Mouse (Mus musculus) adrenal gland, postnatal 36 days (tissue): ENCODE data around the gene Prkcq. TPM values are rescaled to one million over a fixed set of nuclear protein-coding genes. Genes with fewer than 3 reads are reported as not detected.
A peak's percentile ranks its signal among the peaks of the same experiment; 100 is the strongest.

Source experiments
- DNase-seq, 2 experiments: peaks; one replicate each; pipeline ENCODE4 v3.0.0; 2021; ENCODE audit warnings: mixed read lengths in 1 of 2
- total RNA-seq, 2 experiments: library from RNA; stranded (reverse); gene quantifications; 2 replicates each; pipeline ENCODE4 v1.2.3; 2021

Gene Prkcq
- total RNA-seq, 2 experiments from 2014 or later: 1.5 to 1.9 TPM

GRCm38 (mm10) chr2:11187166-11187565, 15.3 kb downstream of the Prkcq start:
- DNase-seq: no peak

DNA sequence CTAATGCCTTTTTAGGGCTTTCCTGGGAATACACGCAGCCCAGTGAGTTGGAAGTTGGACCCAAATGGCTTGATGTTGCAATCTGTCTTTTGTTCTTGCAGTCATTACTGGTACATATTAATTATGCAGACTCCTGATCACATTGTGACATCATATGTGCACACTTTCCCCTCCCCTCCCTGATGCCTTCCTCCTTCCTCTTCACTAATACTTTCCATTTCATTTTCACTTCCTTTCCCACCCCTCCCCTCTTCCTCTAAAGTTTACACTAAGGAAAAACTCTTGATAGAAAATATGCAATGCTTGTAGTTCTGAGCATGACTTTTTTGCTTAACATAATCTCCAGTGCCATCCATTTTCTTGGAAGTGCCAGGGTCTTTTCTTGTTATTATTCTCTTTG, 16.4 kb downstream of the Prkcq start:
- no peak for DNase-seq

GRCm38 (mm10) chr2:11189150-11189767, 17.4 kb downstream of the Prkcq start:
- DNase-seq: no peak

- DNase-seq: peak in 1 of 2 experiments; percentile 10
Observed at GRCm38 (mm10) chr2:11192281-11193098, 20.6 kb downstream of the Prkcq start.

GRCm38 (mm10) chr2:11193099-11193618, 21.3 kb downstream of the Prkcq start:
- no peak for DNase-seq

- DNase-seq: no peak
Observed at GRCm38 (mm10) chr2:11194732-11195340, 22.9 kb downstream of the Prkcq start.

DNA sequence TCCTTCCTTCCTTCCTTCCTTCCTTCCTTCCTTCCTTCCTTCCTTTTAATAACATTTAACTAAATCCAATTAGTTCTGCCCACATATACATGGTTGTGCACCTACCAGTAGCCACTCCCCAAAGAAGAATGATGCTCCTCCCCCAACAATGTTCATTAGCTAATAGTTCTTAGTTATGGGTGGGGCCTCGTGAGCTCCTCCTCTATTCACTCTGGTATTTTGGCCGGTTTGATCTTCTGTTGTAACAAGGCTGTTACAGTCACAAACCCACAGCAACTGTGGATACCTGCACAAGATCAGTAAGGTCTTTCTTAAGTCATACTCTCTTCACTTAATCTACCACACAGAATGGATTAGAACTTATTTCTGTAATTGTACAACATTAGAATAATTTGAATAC, 24.2 kb downstream of the Prkcq start:
- DNase-seq: no peak

DNA sequence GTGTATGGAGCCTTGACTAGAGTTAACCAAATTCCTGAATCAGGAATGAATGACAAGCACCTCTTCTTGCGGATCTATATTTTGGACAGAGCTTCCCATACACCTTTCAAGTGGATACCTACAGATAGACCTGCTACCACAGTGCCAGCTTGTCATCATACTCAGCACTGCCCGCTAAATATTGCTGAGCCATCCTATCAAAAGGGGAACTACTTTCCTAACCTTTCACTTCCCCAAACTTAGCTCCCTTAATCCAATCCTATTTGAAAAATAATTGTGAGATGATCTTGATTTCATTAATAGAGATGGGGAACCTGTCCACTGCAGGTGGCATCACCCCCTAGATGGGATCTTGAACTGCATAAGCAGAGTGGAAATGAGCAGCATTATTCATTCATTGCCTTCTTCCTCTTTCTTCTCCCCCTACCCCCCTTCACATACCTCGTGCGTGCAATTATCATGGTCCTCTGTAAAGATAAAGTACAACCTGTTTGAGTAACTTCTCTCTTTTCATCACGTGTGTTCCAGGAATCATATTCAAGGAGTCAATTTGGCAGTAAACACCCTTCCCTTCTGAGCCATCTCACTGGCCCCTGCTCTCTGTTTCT, 25.1 kb downstream of the Prkcq start:
- DNase-seq: no peak

GRCm38 (mm10) chr2:11199624-11200023, 27.7 kb downstream of the Prkcq start:
- DNase-seq: no peak

GRCm38 (mm10) chr2:11202841-11203240, 30.9 kb downstream of the Prkcq start:
- DNase-seq: no peak

GRCm38 (mm10) chr2:11203261-11203660, 31.4 kb downstream of the Prkcq start:
- no peak for DNase-seq

GRCm38 (mm10) chr2:11204232-11204631, 32.3 kb downstream of the Prkcq start:
- DNase-seq: no peak

DNA sequence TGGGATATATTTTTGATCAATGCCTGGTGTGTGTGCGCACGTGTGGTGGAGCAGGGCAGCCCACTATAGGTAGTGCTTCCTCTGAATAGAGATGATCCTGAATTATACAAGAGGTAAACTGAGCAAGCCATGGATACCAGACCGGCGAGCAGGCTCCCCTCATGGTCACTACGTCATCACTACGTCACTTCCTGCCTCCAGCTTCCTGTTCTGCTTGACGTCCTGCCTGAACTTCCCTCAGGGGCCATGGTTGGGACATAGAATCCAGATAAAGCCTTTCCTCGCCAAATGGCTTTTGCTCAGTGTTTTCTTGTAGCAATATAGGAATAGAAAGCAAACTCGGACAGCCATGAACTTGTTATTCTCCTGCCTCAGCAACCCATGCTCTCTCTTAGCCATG, 33.1 kb downstream of the Prkcq start:
- DNase-seq: no peak

DNA sequence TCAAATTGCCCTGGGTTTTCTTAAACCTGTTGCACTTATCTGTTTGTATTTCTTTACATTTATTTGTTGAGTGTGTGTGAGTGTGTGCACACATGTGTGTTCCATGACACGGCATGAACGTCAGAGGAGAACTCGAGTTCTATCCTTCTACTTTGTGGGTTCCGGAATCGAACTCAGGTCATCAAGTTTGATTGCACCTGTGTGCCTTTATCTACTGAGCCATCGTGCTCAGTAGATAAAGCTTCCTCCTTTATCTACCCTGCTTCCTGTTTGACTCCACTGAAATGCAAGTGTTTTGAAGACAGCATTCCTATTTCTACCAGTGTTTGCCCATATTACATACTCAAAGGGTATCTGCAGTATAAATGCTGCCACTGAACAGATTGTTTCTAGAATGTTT, 33.8 kb downstream of the Prkcq start:
- no peak for DNase-seq

DNA sequence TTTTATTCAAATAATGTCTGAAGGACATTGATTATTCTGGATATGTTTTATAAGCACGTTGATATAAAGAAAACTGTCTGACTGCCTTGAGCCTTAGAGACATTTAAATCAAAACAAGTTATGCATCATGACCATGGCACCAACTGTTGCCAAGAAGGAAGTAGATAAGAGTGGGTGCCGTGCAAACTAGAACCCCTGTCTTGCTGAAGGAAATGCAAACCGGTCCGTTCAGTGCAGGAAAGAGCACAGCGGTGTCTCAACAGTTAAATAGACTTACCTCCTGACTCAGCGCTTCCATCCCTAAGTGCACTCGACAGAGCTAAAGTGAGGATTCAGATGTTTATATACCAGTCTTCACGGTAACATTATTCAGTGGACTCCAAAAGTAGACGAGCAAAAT, 36.4 kb downstream of the Prkcq start:
- no peak for DNase-seq

DNA sequence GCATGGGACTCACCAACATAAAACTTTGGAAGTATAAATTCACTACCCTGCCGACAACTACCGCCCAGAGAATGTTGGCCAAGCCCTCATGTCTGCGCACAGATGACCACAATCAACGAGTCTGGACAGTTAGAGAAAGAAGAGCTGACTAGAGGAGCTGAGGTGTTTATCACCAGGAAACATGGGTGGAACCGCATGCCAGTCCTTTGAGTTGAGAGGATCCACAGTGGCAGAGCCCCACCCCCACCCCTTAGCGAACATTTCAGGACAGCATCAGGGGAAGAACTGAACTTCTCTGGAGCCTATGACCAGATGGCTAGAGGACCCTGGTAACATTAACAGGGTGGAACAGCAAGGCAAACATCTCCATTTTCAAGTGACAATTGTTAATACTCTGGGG, 37.4 kb downstream of the Prkcq start:
- DNase-seq: no peak

GRCm38 (mm10) chr2:11210241-11210916, 38.5 kb downstream of the Prkcq start:
- DNase-seq: no peak

DNA sequence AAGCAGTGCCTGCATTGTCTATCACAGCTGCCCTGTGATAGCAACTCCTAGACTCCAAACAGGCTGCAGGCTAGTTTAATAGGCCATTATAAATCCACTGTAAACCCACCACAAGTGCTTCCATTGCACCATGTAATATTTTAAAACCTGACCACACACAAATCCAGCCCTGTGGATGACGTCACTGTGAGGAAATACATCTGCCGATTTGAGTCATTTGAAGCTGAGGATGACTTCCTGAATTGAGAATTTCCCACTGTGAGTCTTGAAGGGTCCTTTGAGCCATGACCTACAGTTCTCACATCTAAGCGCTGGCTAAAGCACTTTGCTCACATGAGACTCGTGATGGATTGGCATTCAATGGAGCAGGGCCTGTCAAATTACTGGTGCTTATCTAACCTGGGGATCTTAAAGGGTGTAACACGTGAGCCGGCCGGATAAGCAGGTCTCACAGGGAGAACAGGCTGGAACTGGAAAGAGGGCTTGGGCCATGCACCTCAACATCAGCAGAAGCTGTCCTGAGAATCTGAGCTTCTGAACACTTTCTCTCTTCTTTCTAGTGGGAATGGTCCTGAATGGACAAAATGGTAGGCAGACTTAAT, 40.2 kb downstream of the Prkcq start:
- no peak for DNase-seq

GRCm38 (mm10) chr2:11216421-11216820, 44.5 kb downstream of the Prkcq start:
- no peak for DNase-seq

DNA sequence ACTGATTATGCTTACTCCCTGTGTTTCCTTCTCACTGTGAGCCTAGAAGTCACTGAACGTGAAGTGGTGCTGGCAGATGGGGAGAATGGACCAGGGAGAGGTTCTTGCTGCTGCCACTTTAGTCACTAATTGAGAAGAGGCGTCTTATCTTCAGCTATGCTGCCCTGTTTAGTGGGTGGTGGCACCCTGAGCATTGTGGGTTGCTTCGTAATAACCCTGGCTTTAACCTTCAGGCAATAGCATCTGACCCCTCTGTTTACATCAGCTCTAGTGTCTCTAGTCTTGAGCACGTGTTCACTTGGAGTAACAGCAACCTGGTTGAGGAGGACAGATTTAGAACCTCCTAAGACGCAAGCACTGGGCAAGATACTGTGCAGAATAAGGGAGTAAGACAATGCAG, 44.9 kb downstream of the Prkcq start:
- no peak for DNase-seq

- DNase-seq: no peak
Observed at GRCm38 (mm10) chr2:11218122-11218521, 46.2 kb downstream of the Prkcq start.

DNA sequence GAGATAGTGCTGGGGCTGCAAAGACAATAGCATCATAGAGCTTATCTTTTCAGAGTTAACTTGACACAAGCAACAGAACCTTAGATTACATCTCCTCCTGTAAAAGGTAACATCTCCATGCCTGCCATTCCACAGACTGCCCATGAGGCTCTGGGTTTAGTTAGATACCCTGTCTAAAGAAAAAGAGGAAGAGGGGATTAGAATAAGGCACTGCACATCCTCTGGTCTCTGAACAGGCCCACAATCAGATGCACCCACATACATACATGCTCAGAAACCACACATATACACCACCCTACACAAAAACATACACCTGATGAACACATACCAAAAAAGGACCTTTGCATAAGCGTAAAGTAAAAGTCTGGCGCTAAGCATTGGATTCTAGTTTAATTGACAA, 47.4 kb downstream of the Prkcq start:
- DNase-seq: no peak
